Mouse (Mus musculus) lung, postnatal 0 days (tissue): Measurements from ENCODE around the gene Nol7. TPM values are rescaled to one million over a fixed set of nuclear protein-coding genes. Genes with fewer than 3 reads are reported as not detected.

Experiments
- ATAC-seq: fragments of 200-750 bp; cut with Nextera tagmentation; 2 replicates; pipeline ENCODE4 v1.8.0; 2017; ENCODE audit warnings: moderate library complexity
- DNase-seq: peaks from one replicate; pipeline ENCODE4 v3.0.0-alpha.2; 2016; ENCODE audit warnings: low spot score
- H3K27ac ChIP-seq: fragments of 300-500 bp; sonication (generic); 2 replicates; pipeline ENCODE4 v1.5.1; 2014; ENCODE audit warnings: antibody characterized with exemption, mild to moderate bottlenecking, low read length, mixed read lengths
- H3K27me3 ChIP-seq: fragments of 300-500 bp; sonication (generic); replicated peaks from 2 replicates; pipeline ENCODE4 v1.6.1; 2014; ENCODE audit warnings: low read length, mixed read lengths; ENCODE audit not compliant: insufficient read depth
- H3K36me3 ChIP-seq: fragments of 300-500 bp; sonication (generic); 2 replicates; pipeline ENCODE4 v1.6.1; 2014; ENCODE audit warnings: low read length, mixed read lengths; ENCODE audit not compliant: insufficient read depth
- H3K4me1 ChIP-seq: fragments of 300-500 bp; sonication (generic); 2 replicates; pipeline ENCODE4 v1.6.1; 2014; ENCODE audit warnings: antibody characterized with exemption, low read depth, low read length, mixed read lengths; ENCODE audit not compliant: insufficient read depth
- H3K4me2 ChIP-seq: fragments of 300-500 bp; sonication (generic); replicated peaks from 2 replicates; pipeline ENCODE4 v1.6.1; 2014; ENCODE audit warnings: low read depth, mild to moderate bottlenecking, low read length, moderate library complexity, mixed read lengths
- H3K4me3 ChIP-seq: fragments of 300-500 bp; sonication (generic); 2 replicates; pipeline ENCODE4 v1.5.1; 2014; ENCODE audit warnings: low read depth, low read length
- H3K9ac ChIP-seq: fragments of 300-500 bp; sonication (generic); replicated peaks from 2 replicates; pipeline ENCODE4 v1.6.1; 2014; ENCODE audit warnings: low read depth, mild to moderate bottlenecking
- H3K9me3 ChIP-seq: fragments of 300-500 bp; sonication (generic); 2 replicates; pipeline ENCODE4 v1.6.1; 2016; ENCODE audit warnings: low read length, mixed read lengths
- CTCF ChIP-seq: IDR thresholded peaks from 2 replicates; pipeline ENCODE4 v1.5.1; 2016; ENCODE audit warnings: antibody characterized with exemption, mild to moderate bottlenecking
- EP300 ChIP-seq: IDR thresholded peaks from 2 replicates; pipeline ENCODE4 v1.6.1; 2016; ENCODE audit warnings: antibody characterized with exemption, mild to moderate bottlenecking, control low read depth
- WGBS: fragments of 180-500 bp; shearing (Covaris S2); extraction: QIAGEN DNeasy Blood & Tissue Kit; methylation state at CpG from one replicate; pipeline ENCODE4 v1.1.7; 2014; 5-methylcytosine and 5-hydroxymethylcytosine counted together
- polyA plus RNA-seq: library from polyadenylated mRNA; unstranded; fragments of >200 nt; fragmentation: Nextera tagmentation; extraction: Ambion mirVana; gene quantifications from 2 replicates; pipeline ENCODE4 v1.2.1, GENCODE M21; 2015

The Nol7 gene
- polyA plus RNA-seq, 1 experiment from 2014 or later = 95.7 TPM

GRCm38 (mm10) chr13:43360534-43360933 lies 37.7 kb upstream of the Nol7 start:
- no peak overlapping the region for H3K4me3 ChIP-seq
- 60% methylated on average over 6 of the region's 6 CpGs for WGBS
- TF ChIP-seq CTCF (no peak), EP300 (no peak)

DNA sequence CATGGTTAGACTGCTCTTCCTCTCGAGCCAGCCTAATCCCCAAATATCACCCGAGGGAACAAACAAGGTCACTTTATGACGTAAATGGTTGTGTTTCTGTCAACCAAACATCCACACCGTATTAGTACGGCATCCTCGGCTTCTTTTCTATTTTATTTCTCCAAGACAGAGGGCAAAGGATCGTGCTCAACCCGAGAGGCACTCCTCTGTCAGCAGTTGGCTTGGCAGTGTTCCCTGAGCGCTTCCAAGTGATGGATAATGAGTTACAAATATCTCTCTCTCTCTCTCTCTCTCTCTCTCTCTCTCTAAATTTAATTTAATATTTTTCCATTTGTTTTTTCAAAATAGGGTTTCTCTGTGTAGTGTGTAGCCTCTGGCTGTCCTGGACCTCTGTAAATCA lies 35.8 kb upstream of the Nol7 start:
- TF ChIP-seq CTCF (no peak), EP300 (no peak)
- peak; percentile 24 for DNase-seq
- H3K9me3 ChIP-seq = no peaks in the 10 kb centered on the region
- no peaks in the 10 kb centered on the region for H3K36me3 ChIP-seq
- no peak overlapping the region for H3K4me3 ChIP-seq
- WGBS = 51% methylated on average over 9 of the region's 9 CpGs
- H3K9ac ChIP-seq = no peak overlapping the region
- no peak overlapping the region for H3K27ac ChIP-seq
- H3K4me1 ChIP-seq = peaks cover 6% of the 10 kb centered on the region; the same call in 1 of the 2 replicates
- no peaks in the 10 kb centered on the region for H3K27me3 ChIP-seq
- no peak for ATAC-seq
- no peak overlapping the region for H3K4me2 ChIP-seq

More at GRCm38 (mm10) chr13:43360534-43360933, 37.7 kb upstream of the Nol7 start:
- DNase-seq = no peak
- Histone ChIP-seq H3K4me1 (peaks cover 4% of the 10 kb centered on the region; the same call in 1 of the 2 replicates), H3K27ac (no peak overlapping the region), H3K36me3 (no peaks in the 10 kb centered on the region), H3K9ac (no peak overlapping the region), H3K27me3 (no peaks in the 10 kb centered on the region), H3K4me2 (no peak overlapping the region), H3K9me3 (no peaks in the 10 kb centered on the region)
- ATAC-seq = no peak

GRCm38 (mm10) chr13:43364985-43365824 lies 33.0 kb upstream of the Nol7 start, which contains the start of gene Sirt5:
Gene Sirt5, plus strand, starts transcription at chr13:43365496.
- Histone ChIP-seq H3K9ac (peak within 1 kb of the TSS; percentile 56), H3K36me3 (no peaks in the 10 kb centered on the region), H3K9me3 (no peaks in the 10 kb centered on the region), H3K4me3 (peak within 1 kb of the TSS; percentile 68), H3K27ac (no peak within 1 kb of the TSS), H3K27me3 (no peaks in the 10 kb centered on the region), H3K4me1 (peaks cover 6% of the 10 kb centered on the region; the same call in 1 of the 2 replicates), H3K4me2 (peak within 1 kb of the TSS; percentile 82)
- 16% methylated on average over 42 of the region's 42 CpGs for WGBS
- DNase-seq (peak; percentile 88), ATAC-seq (peak; percentile 96)
- TF ChIP-seq EP300 = no peak
- peak; percentile 91 for TF ChIP-seq CTCF

DNA sequence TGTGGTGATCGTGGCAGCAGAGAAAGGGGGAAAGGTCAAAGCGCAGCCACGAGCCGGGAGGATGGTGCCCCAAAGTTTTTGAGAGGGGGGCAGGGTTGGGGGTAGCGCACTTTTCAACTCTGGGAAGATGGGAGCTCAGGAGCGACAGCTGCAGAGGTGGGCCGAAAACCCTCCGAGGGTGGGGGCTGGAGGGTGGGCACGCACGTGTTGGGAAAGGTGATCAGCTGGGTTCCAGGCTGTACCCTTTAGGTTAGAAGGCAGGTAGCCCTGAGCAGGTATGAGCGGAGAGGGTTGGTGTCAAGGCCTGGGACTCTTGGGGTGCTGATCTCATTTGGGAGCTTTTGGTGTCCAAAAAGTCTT lies 32.4 kb upstream of the Nol7 start:
- Histone ChIP-seq H3K9me3 (no peaks in the 10 kb centered on the region), H3K36me3 (no peaks in the 10 kb centered on the region), H3K4me3 (peak overlapping the region; percentile 68), H3K27ac (no peak overlapping the region), H3K4me2 (peak overlapping the region; percentile 82), H3K27me3 (no peaks in the 10 kb centered on the region), H3K9ac (peak overlapping the region; percentile 56), H3K4me1 (peaks cover 6% of the 10 kb centered on the region; the same call in 1 of the 2 replicates)
- DNase-seq = no peak
- TF ChIP-seq EP300 (no peak), CTCF (no peak)
- ATAC-seq = no peak
- WGBS = 8% methylated on average over 11 of the region's 11 CpGs

- no peak for ATAC-seq
- Histone ChIP-seq H3K27ac (no peak overlapping the region), H3K4me2 (no peak overlapping the region), H3K4me3 (no peak overlapping the region), H3K36me3 (peaks cover 7% of the 10 kb centered on the region; the same call in 1 of the 2 replicates), H3K27me3 (no peaks in the 10 kb centered on the region), H3K4me1 (peaks cover 5% of the 10 kb centered on the region; the same call in 1 of the 2 replicates), H3K9ac (no peak overlapping the region), H3K9me3 (no peaks in the 10 kb centered on the region)
- 69% methylated on average over 6 of the region's 6 CpGs for WGBS
- no peak for DNase-seq
- TF ChIP-seq CTCF = no peak
- TF ChIP-seq EP300 = no peak
These were observed 28.1 kb upstream of the Nol7 start for GRCm38 (mm10) chr13:43370063-43370462.

- ATAC-seq = no peak
- H3K9me3 ChIP-seq = no peaks in the 10 kb centered on the region
- H3K4me1 ChIP-seq = no peaks in the 10 kb centered on the region
- 80% methylated on average over 1 of the region's 1 CpGs for WGBS
- H3K4me3 ChIP-seq = no peak overlapping the region
- H3K27me3 ChIP-seq = no peaks in the 10 kb centered on the region
- H3K36me3 ChIP-seq = peaks cover 7% of the 10 kb centered on the region; the same call in 1 of the 2 replicates
- DNase-seq = no peak
- TF ChIP-seq EP300 (no peak), CTCF (peak; percentile 35)
- no peak overlapping the region for H3K9ac ChIP-seq
- H3K27ac ChIP-seq = no peak overlapping the region
- H3K4me2 ChIP-seq = no peak overlapping the region
These were observed 25.3 kb upstream of the Nol7 start for GRCm38 (mm10) chr13:43372892-43373291.
